In the genomic region with DNA sequence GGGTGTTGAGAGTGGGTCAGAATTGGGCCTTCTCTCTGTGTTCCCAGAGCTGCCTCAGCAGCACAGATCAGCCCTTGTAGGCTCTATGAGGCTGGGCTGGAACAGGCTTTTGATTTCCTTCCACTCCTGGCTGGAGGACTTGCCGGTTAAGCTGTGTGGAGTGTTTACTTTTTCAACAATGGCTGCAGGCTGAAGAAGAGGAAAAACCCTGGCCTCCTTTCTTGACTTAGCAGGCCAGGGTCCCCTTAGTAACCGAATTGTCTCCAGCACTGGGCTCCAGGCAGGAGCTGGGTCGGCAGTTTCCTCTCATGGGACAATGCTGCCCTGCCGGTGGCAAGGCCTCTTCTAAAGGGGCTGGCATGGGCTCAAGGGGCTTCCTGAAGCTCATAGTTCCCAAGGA, we compare ENCODE assay signal across 9 mouse cellular contexts.
DNase-seq lines count a peak whose midpoint lies in the region; ATAC-seq lines count a peak whose summit lies in the region.
"Had no signal": no experiment of that assay in that cellular context is flagged by ENCODE, and none has a peak within 500 bp of the region (broad histone marks: within the 10 kb centered on the region; RNA-seq: fewer than 3 reads in every experiment).

No protein-coding gene starts in this region.

- no peak overlapping the region for H3K9ac ChIP-seq in heart, embryonic 16.5 days (ENCODE audit: low read length)

- no peaks in the 10 kb centered on the region for H3K9me3 ChIP-seq in embryonic facial prominence, embryonic 10.5 days
- no peaks in the 10 kb centered on the region for H3K9me3 ChIP-seq in heart, embryonic 16.5 days (replicated peaks; ENCODE audit: control insufficient read depth, low read length)

- H3K4me2 ChIP-seq in heart, embryonic 16.5 days (ENCODE audit: low read depth, low read length) = no peak overlapping the region

- no peak; the same call in 1 of the 2 replicates for ATAC-seq in heart, embryonic 16.5 days (replicated peaks; ENCODE audit: extremely low read depth, insufficient read depth, low FRiP score)

- intact Hi-C loops in heart, postnatal 10 days (cut with DNase I) = no loop called here

- H3K4me1 ChIP-seq in embryonic facial prominence, embryonic 10.5 days = peaks cover 12% of the 10 kb centered on the region
- no peaks in the 10 kb centered on the region; the same call in 1 of the 2 replicates for H3K4me1 ChIP-seq in heart, embryonic 16.5 days (ENCODE audit: control insufficient read depth, insufficient read depth, low read length)

- H3K4me3 ChIP-seq in embryonic facial prominence, embryonic 10.5 days = no peak overlapping the region
- no peak overlapping the region for H3K4me3 ChIP-seq in heart, embryonic 16.5 days (ENCODE audit: low read length)

- peak; percentile 3 to 7 for DNase-seq in heart, adult 9 months (ENCODE audit: low spot score in 2 of 2)
- no peak for DNase-seq in heart, postnatal 10 days
- DNase-seq in embryonic facial prominence, embryonic 10.5 days (ENCODE audit: low spot score) = no peak
- peak; percentile 56 for DNase-seq in lung, postnatal 25 days (ENCODE audit: low spot score)
- no peak for DNase-seq in thymus, postnatal 36 days
- no peak for DNase-seq in adrenal gland, postnatal 25 days
- no peak for DNase-seq in ovary, postnatal 36 days (ENCODE audit: low spot score)
- DNase-seq: thymus, postnatal 4 days had no signal

- 0 out of 2 replicates have a peak overlapping the region, but pooled peaks have one; percentile 24 for H3K27ac ChIP-seq in embryonic facial prominence, embryonic 10.5 days (replicated peaks)
- peak overlapping the region; percentile 26; the same call in 1 of the 2 replicates for H3K27ac ChIP-seq in heart, embryonic 16.5 days (ENCODE audit: low read length)

- no peaks in the 10 kb centered on the region for H3K27me3 ChIP-seq in embryonic facial prominence, embryonic 10.5 days (replicated peaks; ENCODE audit: low read depth, poor library complexity, severe bottlenecking)
- no peaks in the 10 kb centered on the region for H3K27me3 ChIP-seq in heart, embryonic 16.5 days (ENCODE audit: control insufficient read depth, insufficient read depth, low read length)

- peaks cover 6% of the 10 kb centered on the region for H3K36me3 ChIP-seq in embryonic facial prominence, embryonic 10.5 days (replicated peaks)
- H3K36me3 ChIP-seq in heart, embryonic 16.5 days (ENCODE audit: control insufficient read depth, insufficient read depth) = peaks cover 5% of the 10 kb centered on the region

- WGBS in embryonic facial prominence, embryonic 10.5 days = 43% methylated on average over 4 of the region's 4 CpGs
- 50% methylated on average over 4 of the region's 4 CpGs for WGBS in heart, embryonic 16.5 days

Comparison
In these comparisons a context has a peak if more than half of its experiments do, and no peak if none do; other contexts are left out.
1. DNase-seq: peak in heart, adult 9 months (2 of 2) and lung, postnatal 25 days (single experiment); none in heart, postnatal 10 days (0 of 2), embryonic facial prominence, embryonic 10.5 days (single experiment), thymus, postnatal 36 days (0 of 2), adrenal gland, postnatal 25 days (single experiment) and ovary, postnatal 36 days (single experiment).